Mouse (Mus musculus): ENCODE data around the gene Prr9. TPM values are rescaled to one million over a fixed set of nuclear protein-coding genes. Genes with fewer than 3 reads are reported as not detected.

The Prr9 gene
- polyA plus RNA-seq, 1 experiment from 2014 or later: not detected

GRCm38 (mm10) chr3:92081285-92081931, 42.3 kb downstream of the Prr9 start:
- WGBS: under 1% methylated on average over 61 of the region's 76 CpGs
- Histone ChIP-seq H3K4me3 (replicated peaks) (peak overlapping the region; percentile 61), H3K4me1 (peaks cover 7% of the 10 kb centered on the region; the same call in 1 of the 2 replicates), H3K4me2 (peak overlapping the region; percentile 98), H3K27ac (peak overlapping the region; percentile 72), H3K9me3 (replicated peaks) (no peaks in the 10 kb centered on the region), H3K36me3 (no peaks in the 10 kb centered on the region), H3K27me3 (peaks cover 25% of the 10 kb centered on the region), H3K9ac (peak overlapping the region; percentile 59)
- ATAC-seq (replicated peaks; ENCODE audit: low FRiP score): peak; percentile 84

GRCm38 (mm10) chr3:92080462-92081284, 43.1 kb downstream of the Prr9 start:
- H3K4me2 ChIP-seq: peak overlapping the region; percentile 98
- no peaks in the 10 kb centered on the region for H3K36me3 ChIP-seq
- H3K4me1 ChIP-seq: peaks cover 7% of the 10 kb centered on the region; the same call in 1 of the 2 replicates
- H3K27ac ChIP-seq: peak overlapping the region; percentile 72
- peak; percentile 88 for ATAC-seq (replicated peaks; ENCODE audit: low FRiP score)
- peak overlapping the region; percentile 59 for H3K9ac ChIP-seq
- no peaks in the 10 kb centered on the region for H3K9me3 ChIP-seq (replicated peaks)
- WGBS: under 1% methylated on average over 80 of the region's 82 CpGs
- H3K27me3 ChIP-seq: peaks cover 25% of the 10 kb centered on the region
- H3K4me3 ChIP-seq (replicated peaks): peak overlapping the region; percentile 61

Other genes with a start within 250 kb of the Prr9 start
- gene Pglyrp3, start 109.4 kb downstream of the Prr9 start, polyA plus RNA-seq (2015; fragmentation: Nextera tagmentation; extraction: Ambion mirVana): not detected in 2 replicates
- 0.97 and 4.2 TPM in 2 replicates for gene Lor, start 40.8 kb downstream of the Prr9 start, polyA plus RNA-seq (2015; fragmentation: Nextera tagmentation; extraction: Ambion mirVana)
- gene Lelp1, start 18.8 kb upstream of the Prr9 start, polyA plus RNA-seq (2015; fragmentation: Nextera tagmentation; extraction: Ambion mirVana): not detected in 2 replicates
- not detected in 2 replicates for gene Sprr2a1, start 91.9 kb upstream of the Prr9 start, polyA plus RNA-seq (2015; fragmentation: Nextera tagmentation; extraction: Ambion mirVana)
- gene Sprr2a2, start 92.0 kb upstream of the Prr9 start, polyA plus RNA-seq (2015; fragmentation: Nextera tagmentation; extraction: Ambion mirVana): 2.6 and 6.3 TPM in 2 replicates
- gene Sprr2a3, start 161.5 kb upstream of the Prr9 start, polyA plus RNA-seq (2015; fragmentation: Nextera tagmentation; extraction: Ambion mirVana): 1.0 TPM in 1 of 2 replicates, not detected in the other
- gene Sprr2b, start 192.7 kb upstream of the Prr9 start, polyA plus RNA-seq (2015; fragmentation: Nextera tagmentation; extraction: Ambion mirVana): not detected in 2 replicates
- gene Sprr2d, start 215.2 kb upstream of the Prr9 start, polyA plus RNA-seq (2015; fragmentation: Nextera tagmentation; extraction: Ambion mirVana): not detected in 2 replicates
- not detected in 2 replicates for gene Sprr2e, start 228.2 kb upstream of the Prr9 start, polyA plus RNA-seq (2015; fragmentation: Nextera tagmentation; extraction: Ambion mirVana)
- 13.1 and 30.3 TPM in 2 replicates for gene Sprr2f, start 241.2 kb upstream of the Prr9 start, polyA plus RNA-seq (2015; fragmentation: Nextera tagmentation; extraction: Ambion mirVana)

All from kidney, embryonic 15.5 days (tissue).